Mouse (Mus musculus): ENCODE results near the gene Car2. TPM values are rescaled to one million over a fixed set of nuclear protein-coding genes. Genes with fewer than 3 reads are reported as not detected.
A peak's percentile ranks its signal among the peaks of the same experiment; 100 is the strongest.

The Car2 gene
- 10 to 100 TPM; 30.0 to 47.8 TPM for total RNA-seq (2021)
- polyA plus RNA-seq (2012; rRNA removed), result 76.8 and 88.9 TPM in 2 replicates
- long read RNA-seq, transcript Car2-201 (7 exons, 1,788 nt), result major isoform, 57 of 59 reads
- long read RNA-seq, partial matches to known transcripts, result 1 of 59 reads
- long read RNA-seq, other reads (novel, unspliced or antisense), result 1 of 59 reads

GRCm38 (mm10) chr3:14886102-14887098, at the start of gene Car2:
Gene Car2, plus strand, starts transcription at chr3:14886273.
- peak; percentile 93 for DNase-seq

GRCm38 (mm10) chr3:14838936-14839335, 47.1 kb upstream of the Car2 start:
- no peak for DNase-seq

DNA sequence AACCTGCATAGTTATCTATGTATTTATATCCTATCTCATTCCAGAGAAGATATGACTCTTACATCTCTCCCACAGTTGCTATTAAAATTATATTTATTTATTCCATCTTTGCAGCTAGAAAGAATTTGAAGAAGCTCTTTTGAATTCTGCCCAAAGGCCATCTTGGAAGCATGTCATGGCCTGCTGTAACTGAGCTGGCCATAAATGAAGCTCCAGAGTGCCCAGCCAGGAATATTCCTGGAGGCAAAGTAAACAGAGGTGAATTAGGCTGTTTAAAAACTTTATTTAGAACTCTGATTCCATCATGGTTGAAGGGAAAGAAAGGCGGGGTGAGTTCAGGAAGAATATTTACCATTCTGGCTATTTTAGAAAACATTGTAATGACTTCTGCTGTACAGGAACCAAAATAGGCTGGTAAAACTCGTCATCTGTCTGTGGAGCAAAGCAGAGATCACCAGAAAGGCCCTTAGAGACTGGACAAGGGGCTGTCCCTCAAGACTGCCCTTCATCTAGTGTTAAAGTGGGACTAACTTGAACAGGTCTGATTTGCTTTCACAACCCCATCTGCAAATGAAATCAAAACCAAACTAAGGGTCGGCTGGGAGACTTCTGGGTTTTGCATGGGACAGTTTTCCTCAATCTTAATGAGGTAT, 46.5 kb upstream of the Car2 start:
- DNase-seq, result no peak

GRCm38 (mm10) chr3:14848587-14849254, 37.4 kb upstream of the Car2 start:
- DNase-seq, result no peak

- DNase-seq, result no peak
Observed at GRCm38 (mm10) chr3:14853966-14854365, 32.1 kb upstream of the Car2 start.

GRCm38 (mm10) chr3:14854446-14854845, 31.6 kb upstream of the Car2 start:
- no peak for DNase-seq

DNA sequence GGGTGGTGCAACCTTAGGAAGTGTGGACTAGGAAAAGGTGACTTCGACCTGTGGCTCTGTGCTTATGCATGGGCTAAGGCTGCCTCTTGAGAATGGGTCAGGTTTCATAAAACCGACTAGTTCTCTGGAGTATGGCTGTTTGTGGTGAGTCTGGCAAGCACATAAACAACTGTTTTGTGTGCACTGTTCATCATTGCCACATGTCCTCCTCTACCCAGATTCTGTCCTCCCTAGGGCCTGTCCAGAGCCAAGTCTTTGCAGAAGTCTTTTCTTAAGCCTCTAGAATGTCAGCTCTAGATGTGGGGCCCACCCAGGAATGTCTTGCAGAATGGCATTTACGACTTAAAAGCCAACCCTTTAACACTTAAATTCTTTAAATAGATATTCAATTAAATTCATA, 28.2 kb upstream of the Car2 start:
- DNase-seq, result no peak

DNA sequence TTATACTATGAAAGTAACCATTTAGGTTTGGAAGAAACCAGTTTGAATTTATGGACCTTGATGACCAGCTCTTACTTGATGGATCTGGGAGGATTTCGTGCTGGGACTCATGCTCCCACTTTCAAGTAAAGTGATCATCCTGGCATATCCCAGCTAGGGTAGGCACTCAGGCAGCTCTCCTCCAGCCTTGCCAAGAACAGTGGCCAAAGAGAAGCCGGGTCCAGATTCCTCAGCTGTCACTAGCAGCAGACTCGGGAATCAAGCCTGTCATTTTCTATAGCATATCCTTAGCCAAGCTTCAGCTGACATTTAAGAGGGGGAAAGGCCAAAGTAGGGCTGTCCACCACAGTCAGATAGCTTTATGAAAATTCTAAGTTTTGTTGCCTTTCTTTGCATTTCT, 25.8 kb upstream of the Car2 start:
- no peak for DNase-seq

DNA sequence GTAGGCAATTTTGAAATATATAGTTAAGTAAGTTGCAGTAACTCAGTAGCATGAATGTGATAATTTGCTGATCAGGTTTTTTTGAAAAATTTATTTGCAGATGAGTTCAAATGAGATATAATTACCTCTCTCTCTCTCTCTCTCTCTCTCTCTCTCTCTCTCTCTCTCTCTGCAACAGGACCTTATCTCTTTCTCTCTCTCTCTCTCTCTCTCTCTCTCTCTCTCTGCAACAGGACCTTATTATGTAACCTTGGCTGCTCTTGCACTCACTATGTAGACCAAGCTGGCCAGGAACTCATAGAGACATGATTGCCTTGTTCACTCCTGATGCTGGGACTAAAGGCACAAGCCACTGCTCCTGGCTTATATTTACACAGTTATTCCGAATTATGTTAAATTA, 24.9 kb upstream of the Car2 start:
- DNase-seq, result no peak

- no peak for DNase-seq
Observed at GRCm38 (mm10) chr3:14861787-14862186, 24.3 kb upstream of the Car2 start.

DNA sequence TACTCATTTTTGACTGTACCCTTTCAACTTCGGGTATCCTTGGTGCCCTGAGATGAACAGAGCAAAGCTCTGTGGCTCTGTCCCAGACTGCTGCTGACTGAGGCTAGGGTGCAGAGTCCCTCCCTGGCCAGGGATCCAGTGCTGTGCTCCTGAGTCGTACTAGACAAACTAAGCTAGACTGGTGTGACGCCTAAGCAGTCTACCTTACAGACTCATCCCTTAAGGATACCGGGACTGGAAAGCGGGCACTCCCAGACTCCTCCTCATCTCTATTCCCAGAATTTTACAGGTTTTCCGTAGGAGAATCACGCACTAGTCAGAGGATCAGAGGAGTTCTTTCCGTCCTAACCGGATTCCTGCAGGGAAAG, 23.4 kb upstream of the Car2 start:
- DNase-seq, result no peak

- peak; percentile 34 for DNase-seq
Observed at GRCm38 (mm10) chr3:14863022-14863711, 22.9 kb upstream of the Car2 start, which contains the start of gene Car3. Gene Car3, plus strand, starts transcription at chr3:14863512.

DNA sequence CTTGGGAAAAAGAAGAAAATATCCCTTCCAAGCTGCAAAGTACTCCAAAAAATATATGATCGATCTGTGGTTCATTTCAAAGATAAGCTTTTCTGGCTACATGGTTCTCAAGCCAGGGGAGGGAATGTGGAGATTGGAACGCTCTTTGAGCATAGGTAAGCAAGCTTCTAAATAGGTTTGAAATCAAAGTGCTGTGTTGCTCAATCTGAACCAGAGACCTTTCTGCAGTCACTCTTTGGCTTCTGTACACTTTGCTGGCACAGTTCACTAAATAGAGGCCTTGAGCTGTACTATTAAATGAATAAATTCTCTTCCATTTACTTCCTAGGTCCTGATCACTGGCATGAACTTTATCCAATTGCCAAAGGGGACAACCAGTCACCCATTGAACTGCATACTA, 22.2 kb upstream of the Car2 start:
- peak; percentile 32 for DNase-seq

DNA sequence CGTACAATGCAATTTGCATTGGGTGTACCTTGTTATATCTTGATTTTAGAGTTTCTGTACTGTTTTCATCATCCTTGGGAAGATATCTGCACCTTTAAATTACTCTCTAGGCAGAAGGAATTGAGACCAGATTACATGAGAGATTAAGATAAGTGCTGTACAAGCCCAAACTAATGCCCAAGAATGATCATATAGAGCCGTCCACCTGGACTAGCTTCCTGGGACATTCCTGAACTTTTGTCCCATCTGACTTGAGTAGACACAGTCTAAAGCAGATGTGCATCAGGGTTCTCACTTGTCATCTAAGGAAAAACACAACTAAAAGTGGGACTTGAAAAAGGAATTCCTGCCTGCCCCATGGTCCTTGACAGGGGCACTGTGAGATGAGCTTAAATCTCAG, 20.1 kb upstream of the Car2 start:
- no peak for DNase-seq

- peak; percentile 76 for DNase-seq
Observed at GRCm38 (mm10) chr3:14869779-14870178, 16.3 kb upstream of the Car2 start.

GRCm38 (mm10) chr3:14870528-14870927, 15.5 kb upstream of the Car2 start:
- DNase-seq, result no peak

GRCm38 (mm10) chr3:14871386-14871785, 14.7 kb upstream of the Car2 start:
- no peak for DNase-seq

GRCm38 (mm10) chr3:14874402-14875040, 11.6 kb upstream of the Car2 start:
- DNase-seq, result no peak

DNA sequence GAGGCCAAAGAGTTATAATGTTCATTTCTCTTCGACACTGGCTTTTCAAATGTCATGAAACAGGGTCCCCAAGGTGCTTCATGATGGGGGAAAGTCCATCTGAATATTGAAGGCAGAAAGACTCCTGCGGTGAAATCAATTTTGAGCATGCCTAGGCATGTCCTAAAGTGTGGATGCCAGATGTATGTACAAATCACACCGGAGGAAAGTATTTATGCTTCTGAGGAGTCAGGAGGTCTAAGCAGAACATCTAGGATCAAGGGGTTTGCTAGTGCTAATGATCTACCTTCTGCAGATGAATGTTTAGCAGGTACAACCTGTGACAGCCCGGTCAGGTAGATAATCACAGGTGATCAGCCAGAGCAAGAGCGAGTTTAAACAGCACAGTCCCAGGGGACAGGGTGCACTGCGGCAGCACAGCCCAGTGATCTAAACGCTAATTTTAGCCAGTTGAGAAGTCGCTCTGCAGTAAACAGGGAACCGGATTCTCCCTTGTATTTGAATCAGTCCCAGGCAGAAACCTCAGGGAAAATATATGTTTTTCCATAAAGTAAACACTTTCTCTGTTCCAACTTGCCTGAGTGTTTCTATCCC, 9.7 kb upstream of the Car2 start:
- DNase-seq, result no peak

DNA sequence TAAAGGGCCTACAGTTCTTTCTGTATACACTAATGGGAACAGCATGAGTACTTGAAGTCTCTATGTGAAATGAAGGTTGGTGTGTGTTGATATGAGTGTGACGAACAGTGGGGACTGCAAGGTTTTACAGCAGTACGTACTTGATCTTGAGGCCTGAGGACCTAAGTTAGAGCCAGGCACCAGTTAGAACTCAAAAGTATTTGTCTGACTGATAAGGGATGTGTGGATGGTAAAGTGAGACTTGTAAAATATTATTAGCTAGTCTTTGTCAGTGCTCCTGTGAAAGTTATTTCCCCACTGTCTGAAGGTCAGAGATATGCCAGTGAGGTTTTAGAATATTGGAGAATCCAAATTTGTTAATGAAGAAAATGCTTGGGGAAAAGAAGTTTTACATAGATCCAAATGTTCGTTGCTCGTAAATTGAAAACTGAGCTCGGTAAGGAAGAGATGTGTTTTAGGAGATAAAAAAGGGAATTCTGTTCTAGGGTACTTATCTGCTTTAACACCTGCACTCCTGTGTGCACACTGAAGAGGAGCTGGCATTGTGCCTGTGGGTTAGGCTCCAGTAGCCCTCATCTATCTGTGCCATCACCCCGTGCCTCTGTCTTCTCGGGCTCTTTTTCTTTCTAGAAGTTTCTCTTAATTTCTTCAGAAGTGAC, 8.7 kb upstream of the Car2 start:
- DNase-seq, result no peak
